In the genomic region with DNA sequence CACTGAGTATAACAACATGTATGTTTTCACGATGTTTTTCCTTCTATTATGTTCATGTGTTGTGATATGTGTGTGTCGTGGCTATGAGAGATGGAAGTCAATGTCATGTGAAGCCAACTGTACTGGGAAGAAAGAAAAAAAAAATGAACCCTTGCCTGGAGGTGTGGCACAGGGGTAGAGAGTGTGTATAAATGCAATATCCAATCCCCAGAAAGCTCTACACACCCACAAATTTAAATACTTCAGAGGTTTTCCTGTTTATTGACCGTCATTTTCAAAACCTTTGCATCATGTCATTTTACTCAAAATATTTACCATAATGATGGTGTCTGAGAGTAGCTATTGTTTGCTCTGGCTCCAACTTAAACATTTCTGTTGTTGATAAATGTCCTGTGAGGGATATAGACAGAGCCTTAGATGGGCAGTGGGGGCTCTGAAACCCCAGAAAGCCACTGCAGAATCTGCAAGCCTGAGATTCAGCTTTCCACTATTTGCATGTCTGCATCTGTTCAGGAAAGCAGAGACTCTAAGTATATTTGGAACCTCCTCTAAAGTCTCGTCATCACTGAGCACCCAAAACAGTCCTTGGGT, we compare ENCODE assay signal across 26 mouse cellular contexts. TPM values are rescaled to one million over a fixed set of nuclear protein-coding genes. Genes with fewer than 3 reads are reported as not detected.
"Had no signal": no experiment of that assay in that cellular context is flagged by ENCODE, and none has a peak within 500 bp of the region (broad histone marks: within the 10 kb centered on the region; RNA-seq: fewer than 3 reads in every experiment).

No protein-coding gene starts in this region.

RNA-seq across cellular contexts. Expression of gene Clec2g, which starts 47.9 kb away (rescaled TPM):
- polyA plus RNA-seq: heart, embryonic 10.5 days; heart, embryonic 11.5 days; heart, embryonic 12.5 days; heart, embryonic 13.5 days; heart, embryonic 14.5 days; heart, embryonic 15.5 days; heart, embryonic 16.5 days; heart, postnatal 0 days; hindbrain, embryonic 10.5 days; hindbrain, embryonic 11.5 days; hindbrain, embryonic 12.5 days; hindbrain, embryonic 13.5 days; hindbrain, embryonic 14.5 days; hindbrain, embryonic 15.5 days; hindbrain, embryonic 16.5 days; hindbrain, postnatal 0 days; intestine, embryonic 14.5 days; intestine, embryonic 15.5 days; intestine, embryonic 16.5 days; intestine, postnatal 0 days; kidney, adult 2 months; kidney, embryonic 14.5 days; kidney, embryonic 15.5 days; kidney, embryonic 16.5 days; kidney, postnatal 0 days; large intestine, adult 2 months had no signal
